Mouse (Mus musculus): ENCODE data around the gene Sec14l1. TPM values are rescaled to one million over a fixed set of nuclear protein-coding genes. Genes with fewer than 3 reads are reported as not detected.

Gene Sec14l1
- polyA plus RNA-seq, 1 experiment from 2014 or later, result 76.9 TPM

DNA sequence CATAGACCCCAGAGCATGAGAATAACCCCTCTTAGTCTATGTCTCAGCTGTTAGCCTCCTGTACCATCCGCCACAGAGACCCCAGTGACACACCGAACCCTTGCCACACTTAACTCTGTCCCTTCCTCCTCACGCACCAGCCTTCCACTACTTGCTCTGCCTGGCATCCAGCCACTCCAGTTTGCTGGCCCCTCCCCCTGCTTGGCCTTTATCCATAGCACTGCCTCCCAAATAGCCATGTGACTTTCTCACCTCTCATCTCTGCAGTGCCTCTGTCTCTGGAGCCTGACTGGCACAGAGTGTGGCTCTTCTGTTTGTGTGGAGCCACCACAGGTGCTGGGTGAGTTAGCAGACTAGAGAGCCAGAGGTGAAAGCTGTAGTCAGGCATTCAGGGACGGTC, 27.5 kb downstream of the Sec14l1 start:
- no peak overlapping the region for H3K4me3 ChIP-seq (replicated peaks; ENCODE audit: low read length)
- WGBS, result 63% methylated on average over 4 of the region's 4 CpGs
- H3K27me3 ChIP-seq (replicated peaks; ENCODE audit: control insufficient read depth, insufficient read depth, low read length), result no peaks in the 10 kb centered on the region
- no peak for ATAC-seq
- no peak overlapping the region for H3K4me2 ChIP-seq (ENCODE audit: low read length)
- no peak overlapping the region for H3K27ac ChIP-seq (ENCODE audit: low read length)
- H3K9me3 ChIP-seq (ENCODE audit: control insufficient read depth, low read length), result no peaks in the 10 kb centered on the region
- peaks cover 2% of the 10 kb centered on the region; the same call in 1 of the 2 replicates for H3K4me1 ChIP-seq (replicated peaks; ENCODE audit: control insufficient read depth, insufficient read depth, low read length)
- no peak overlapping the region for H3K9ac ChIP-seq (replicated peaks; ENCODE audit: low read depth, low read length)
- peaks cover 38% of the 10 kb centered on the region for H3K36me3 ChIP-seq (ENCODE audit: control insufficient read depth, insufficient read depth)

DNA sequence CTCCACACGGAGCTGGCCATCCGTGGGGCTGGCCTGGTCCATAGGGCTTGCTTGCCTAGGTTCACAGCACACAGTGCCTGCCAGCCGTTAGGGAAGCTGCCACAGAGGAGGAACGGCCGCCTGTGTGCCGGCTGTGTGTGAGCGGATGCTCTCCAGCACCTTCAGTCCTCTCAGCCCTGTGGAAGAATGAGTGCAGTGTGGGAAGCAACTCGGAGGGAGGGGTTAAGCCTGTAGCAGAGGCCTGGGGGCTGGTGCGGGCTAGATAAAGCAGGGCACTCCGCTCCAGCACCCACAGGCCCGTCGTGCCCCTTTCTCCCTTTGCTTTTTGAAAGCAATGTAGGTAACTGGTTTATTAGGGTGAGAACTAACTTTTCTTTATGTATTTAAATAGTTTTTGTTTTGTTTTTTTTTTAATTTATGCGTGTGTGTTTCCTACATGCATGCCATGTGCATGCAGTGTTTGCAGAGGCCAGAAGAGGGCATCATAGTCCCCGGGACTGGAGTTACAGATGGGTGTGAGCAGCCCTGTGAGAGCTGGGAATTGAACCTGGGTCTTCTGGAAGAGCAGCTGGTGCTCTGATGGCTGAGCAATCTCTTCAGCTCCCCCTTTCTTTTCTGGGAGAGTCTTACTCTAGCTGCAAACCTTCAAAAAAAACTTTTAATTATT, 30.6 kb downstream of the Sec14l1 start:
- Histone ChIP-seq H3K4me1 (replicated peaks; ENCODE audit: control insufficient read depth, insufficient read depth, low read length) (no peaks in the 10 kb centered on the region), H3K9me3 (ENCODE audit: control insufficient read depth, low read length) (no peaks in the 10 kb centered on the region), H3K36me3 (ENCODE audit: control insufficient read depth, insufficient read depth) (peaks cover 57% of the 10 kb centered on the region), H3K27me3 (replicated peaks; ENCODE audit: control insufficient read depth, insufficient read depth, low read length) (no peaks in the 10 kb centered on the region), H3K4me2 (ENCODE audit: low read length) (no peak overlapping the region), H3K4me3 (replicated peaks; ENCODE audit: low read length) (no peak overlapping the region), H3K9ac (replicated peaks; ENCODE audit: low read depth, low read length) (no peak overlapping the region), H3K27ac (ENCODE audit: low read length) (no peak overlapping the region)
- no peak for ATAC-seq
- 89% methylated on average over 14 of the region's 14 CpGs for WGBS

DNA sequence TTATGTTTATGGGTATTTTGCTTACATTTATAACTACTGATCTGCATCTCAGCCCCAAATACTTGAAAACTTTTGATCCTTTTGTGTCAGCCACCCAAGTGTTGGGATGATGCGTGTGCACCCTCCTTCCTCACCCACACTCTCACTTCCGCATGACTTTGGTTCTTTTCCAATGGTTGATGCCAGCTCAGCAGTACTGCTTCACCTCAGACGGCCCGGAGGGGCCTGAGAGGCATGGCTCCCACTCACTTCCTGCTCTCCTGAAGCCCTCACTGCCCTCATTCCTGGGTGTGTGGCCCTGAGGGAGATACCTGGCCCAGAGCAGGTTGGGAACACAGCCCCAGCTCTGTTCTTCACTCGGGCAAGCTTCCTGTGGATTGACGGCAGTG, 31.1 kb downstream of the Sec14l1 start:
- Histone ChIP-seq H3K4me2 (ENCODE audit: low read length) (no peak overlapping the region), H3K27me3 (replicated peaks; ENCODE audit: control insufficient read depth, insufficient read depth, low read length) (no peaks in the 10 kb centered on the region), H3K9ac (replicated peaks; ENCODE audit: low read depth, low read length) (no peak overlapping the region), H3K27ac (ENCODE audit: low read length) (no peak overlapping the region), H3K9me3 (ENCODE audit: control insufficient read depth, low read length) (no peaks in the 10 kb centered on the region), H3K4me3 (replicated peaks; ENCODE audit: low read length) (no peak overlapping the region), H3K36me3 (ENCODE audit: control insufficient read depth, insufficient read depth) (peaks cover 62% of the 10 kb centered on the region), H3K4me1 (replicated peaks; ENCODE audit: control insufficient read depth, insufficient read depth, low read length) (no peaks in the 10 kb centered on the region)
- 87% methylated on average over 6 of the region's 6 CpGs for WGBS
- no peak for ATAC-seq

DNA sequence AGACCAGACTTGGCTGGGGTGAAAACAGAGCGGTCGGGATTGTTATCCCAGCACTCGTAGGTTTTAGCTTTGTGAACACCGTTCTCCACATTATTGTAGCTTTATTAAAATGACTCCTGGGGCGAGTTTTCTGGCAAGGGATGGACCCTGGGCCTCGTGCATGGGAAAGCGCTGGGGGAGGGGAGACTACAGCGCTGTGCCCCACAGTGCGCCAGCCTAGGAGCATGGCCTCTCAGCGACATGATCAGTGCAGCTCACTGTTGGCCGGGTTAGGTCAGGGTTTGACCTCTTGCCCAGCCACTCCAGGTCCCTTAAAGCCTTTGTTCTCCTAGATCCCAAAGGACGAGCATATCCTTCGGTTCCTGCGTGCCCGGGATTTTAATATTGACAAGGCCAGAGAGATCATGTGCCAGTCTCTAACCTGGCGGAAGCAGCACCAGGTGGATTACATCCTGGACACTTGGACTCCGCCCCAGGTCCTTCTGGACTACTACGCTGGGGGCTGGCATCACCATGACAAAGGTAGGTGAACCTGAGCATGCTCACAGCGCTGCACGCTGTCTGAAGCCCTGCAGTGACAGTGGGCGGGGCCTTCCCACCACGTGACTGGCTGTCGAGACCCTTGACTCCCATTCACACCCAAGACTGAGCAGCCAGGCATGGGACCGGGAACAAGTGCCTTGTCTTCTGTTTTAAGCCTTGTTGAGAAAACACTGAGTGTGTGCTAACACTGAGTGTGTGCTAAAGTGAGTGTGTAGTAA, 32.0 kb downstream of the Sec14l1 start:
- H3K9ac ChIP-seq (replicated peaks; ENCODE audit: low read depth, low read length), result no peak overlapping the region
- H3K27me3 ChIP-seq (replicated peaks; ENCODE audit: control insufficient read depth, insufficient read depth, low read length), result no peaks in the 10 kb centered on the region
- 57% methylated on average over 24 of the region's 24 CpGs for WGBS
- H3K9me3 ChIP-seq (ENCODE audit: control insufficient read depth, low read length), result no peaks in the 10 kb centered on the region
- ATAC-seq, result no peak
- no peaks in the 10 kb centered on the region for H3K4me1 ChIP-seq (replicated peaks; ENCODE audit: control insufficient read depth, insufficient read depth, low read length)
- no peak overlapping the region for H3K27ac ChIP-seq (ENCODE audit: low read length)
- peaks cover 65% of the 10 kb centered on the region for H3K36me3 ChIP-seq (ENCODE audit: control insufficient read depth, insufficient read depth)
- no peak overlapping the region for H3K4me2 ChIP-seq (ENCODE audit: low read length)
- H3K4me3 ChIP-seq (replicated peaks; ENCODE audit: low read length), result no peak overlapping the region

DNA sequence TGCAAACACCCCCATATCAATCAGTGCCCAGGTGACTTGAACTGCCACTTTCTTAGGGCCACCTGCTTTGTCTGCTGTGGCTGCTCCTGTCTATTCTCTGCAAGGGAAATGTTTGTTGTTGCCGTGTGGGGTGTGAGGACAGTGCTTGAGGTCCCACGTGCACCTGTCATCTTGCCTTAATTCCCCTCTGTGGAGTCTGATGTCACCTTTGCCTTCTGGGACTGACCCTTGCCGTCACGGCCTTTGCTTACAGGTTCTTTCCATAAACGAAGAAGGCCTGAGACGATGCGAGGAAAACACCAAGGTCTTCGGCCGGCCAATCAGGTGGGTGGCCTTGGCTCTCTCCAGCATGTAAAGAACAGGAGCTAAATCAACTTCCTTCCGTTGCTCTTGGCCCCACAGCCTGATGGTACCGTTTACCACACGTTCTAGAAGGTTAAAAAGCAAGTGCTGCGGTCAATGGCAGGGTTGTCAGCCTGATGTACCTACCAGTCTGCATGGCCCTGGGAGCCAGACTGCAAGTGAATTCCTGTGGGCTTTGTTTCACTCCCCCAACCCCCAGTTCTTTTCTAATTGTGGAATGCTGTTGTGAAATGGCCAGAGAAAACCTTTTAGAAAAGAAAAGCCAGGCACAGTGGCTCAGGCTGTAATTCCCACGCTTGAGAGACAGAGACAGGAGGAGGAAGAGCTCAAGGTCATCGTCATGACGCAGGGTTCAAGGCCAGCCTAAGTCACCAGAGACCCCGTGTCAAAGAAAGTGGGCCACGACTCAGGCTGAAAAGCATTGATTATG, 34.1 kb downstream of the Sec14l1 start:
- no peak for ATAC-seq
- Histone ChIP-seq H3K27me3 (replicated peaks; ENCODE audit: control insufficient read depth, insufficient read depth, low read length) (no peaks in the 10 kb centered on the region), H3K9ac (replicated peaks; ENCODE audit: low read depth, low read length) (no peak overlapping the region), H3K4me1 (replicated peaks; ENCODE audit: control insufficient read depth, insufficient read depth, low read length) (no peaks in the 10 kb centered on the region), H3K36me3 (ENCODE audit: control insufficient read depth, insufficient read depth) (peaks cover 62% of the 10 kb centered on the region), H3K4me2 (ENCODE audit: low read length) (no peak overlapping the region), H3K4me3 (replicated peaks; ENCODE audit: low read length) (no peak overlapping the region), H3K27ac (ENCODE audit: low read length) (no peak overlapping the region), H3K9me3 (ENCODE audit: control insufficient read depth, low read length) (no peaks in the 10 kb centered on the region)
- 76% methylated on average over 18 of the region's 18 CpGs for WGBS

DNA sequence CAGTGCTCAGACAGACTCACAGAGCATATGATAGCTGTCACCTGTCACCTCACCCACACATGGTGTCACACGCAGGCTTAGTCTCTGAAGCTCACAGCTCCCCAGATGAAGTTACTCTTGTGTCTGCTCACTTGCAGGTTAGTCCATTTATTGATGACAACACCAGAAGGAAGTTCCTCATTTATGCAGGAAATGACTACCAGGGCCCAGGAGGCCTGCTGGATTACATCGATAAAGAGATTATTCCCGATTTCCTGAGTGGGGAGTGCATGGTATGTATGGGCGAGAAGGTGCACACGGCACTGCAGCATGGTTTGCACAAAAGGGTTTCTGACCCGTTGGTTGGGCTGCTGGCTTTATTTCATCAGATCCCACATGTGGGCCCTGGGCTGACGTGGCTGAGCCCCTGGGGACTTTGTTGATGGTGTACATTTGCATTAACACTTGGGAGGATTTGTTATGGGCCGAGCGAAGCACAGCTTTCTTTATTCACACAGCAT, 35.5 kb downstream of the Sec14l1 start:
- Histone ChIP-seq H3K27ac (ENCODE audit: low read length) (no peak overlapping the region), H3K36me3 (ENCODE audit: control insufficient read depth, insufficient read depth) (peaks cover 58% of the 10 kb centered on the region), H3K27me3 (replicated peaks; ENCODE audit: control insufficient read depth, insufficient read depth, low read length) (no peaks in the 10 kb centered on the region), H3K9ac (replicated peaks; ENCODE audit: low read depth, low read length) (no peak overlapping the region), H3K4me1 (replicated peaks; ENCODE audit: control insufficient read depth, insufficient read depth, low read length) (no peaks in the 10 kb centered on the region), H3K4me2 (ENCODE audit: low read length) (no peak overlapping the region), H3K9me3 (ENCODE audit: control insufficient read depth, low read length) (no peaks in the 10 kb centered on the region), H3K4me3 (replicated peaks; ENCODE audit: low read length) (no peak overlapping the region)
- ATAC-seq, result no peak
- 84% methylated on average over 9 of the region's 9 CpGs for WGBS

DNA sequence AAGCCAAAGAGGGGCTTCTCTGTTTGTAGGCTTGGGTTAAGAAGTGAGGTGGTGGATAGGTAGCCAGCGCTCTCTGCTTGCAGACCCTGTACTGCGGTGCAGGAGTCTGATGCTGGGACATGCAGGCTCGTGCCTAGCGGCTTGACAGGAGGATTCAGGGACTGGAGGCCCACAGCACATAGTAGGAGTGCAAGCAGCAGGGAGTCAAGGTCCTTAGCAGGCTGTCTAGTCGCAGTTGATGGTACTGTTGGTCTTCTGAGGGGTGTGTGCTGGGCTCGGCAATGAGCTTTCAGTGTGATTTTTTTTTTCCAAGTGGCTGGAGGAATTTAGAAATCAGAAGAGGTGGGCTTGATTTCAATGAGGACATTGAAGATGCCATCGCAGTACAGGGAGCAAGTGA, 36.5 kb downstream of the Sec14l1 start:
- WGBS, result 90% methylated on average over 7 of the region's 7 CpGs

DNA sequence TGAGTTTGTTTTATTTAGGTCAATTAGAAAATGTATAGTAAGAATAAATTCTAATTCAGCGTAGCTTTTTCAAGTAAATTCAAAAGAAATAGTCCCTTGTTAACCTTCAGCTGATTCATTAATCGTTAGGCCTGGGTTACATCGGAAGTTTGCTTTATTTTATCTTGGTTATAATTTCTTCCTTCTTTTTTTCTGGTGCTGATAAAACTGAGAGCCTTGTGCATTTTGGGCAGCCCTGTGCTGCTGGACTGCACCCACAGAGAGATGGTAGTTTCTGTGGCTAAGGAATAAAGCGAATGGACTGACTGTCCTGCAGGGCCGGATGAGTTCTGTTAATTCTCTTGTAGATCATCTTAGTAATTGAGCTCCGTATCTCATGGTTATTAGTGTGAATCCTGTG, 37.6 kb downstream of the Sec14l1 start:
- no peak overlapping the region for H3K4me2 ChIP-seq (ENCODE audit: low read length)
- ATAC-seq, result no peak
- H3K4me3 ChIP-seq (replicated peaks; ENCODE audit: low read length), result no peak overlapping the region
- no peaks in the 10 kb centered on the region for H3K9me3 ChIP-seq (ENCODE audit: control insufficient read depth, low read length)
- peaks cover 48% of the 10 kb centered on the region for H3K36me3 ChIP-seq (ENCODE audit: control insufficient read depth, insufficient read depth)
- no peaks in the 10 kb centered on the region for H3K27me3 ChIP-seq (replicated peaks; ENCODE audit: control insufficient read depth, insufficient read depth, low read length)
- no peak overlapping the region for H3K9ac ChIP-seq (replicated peaks; ENCODE audit: low read depth, low read length)
- 89% methylated on average over 6 of the region's 6 CpGs for WGBS
- peaks cover 3% of the 10 kb centered on the region; the same call in 1 of the 2 replicates for H3K4me1 ChIP-seq (replicated peaks; ENCODE audit: control insufficient read depth, insufficient read depth, low read length)
- no peak overlapping the region for H3K27ac ChIP-seq (ENCODE audit: low read length)

More for the DNA sequence above, 36.5 kb downstream of the Sec14l1 start:
- Histone ChIP-seq H3K9me3 (ENCODE audit: control insufficient read depth, low read length) (no peaks in the 10 kb centered on the region), H3K4me1 (replicated peaks; ENCODE audit: control insufficient read depth, insufficient read depth, low read length) (no peaks in the 10 kb centered on the region), H3K27ac (ENCODE audit: low read length) (no peak overlapping the region), H3K27me3 (replicated peaks; ENCODE audit: control insufficient read depth, insufficient read depth, low read length) (no peaks in the 10 kb centered on the region), H3K36me3 (ENCODE audit: control insufficient read depth, insufficient read depth) (peaks cover 48% of the 10 kb centered on the region), H3K9ac (replicated peaks; ENCODE audit: low read depth, low read length) (no peak overlapping the region), H3K4me3 (replicated peaks; ENCODE audit: low read length) (no peak overlapping the region), H3K4me2 (ENCODE audit: low read length) (no peak overlapping the region)
- no peak for ATAC-seq

DNA sequence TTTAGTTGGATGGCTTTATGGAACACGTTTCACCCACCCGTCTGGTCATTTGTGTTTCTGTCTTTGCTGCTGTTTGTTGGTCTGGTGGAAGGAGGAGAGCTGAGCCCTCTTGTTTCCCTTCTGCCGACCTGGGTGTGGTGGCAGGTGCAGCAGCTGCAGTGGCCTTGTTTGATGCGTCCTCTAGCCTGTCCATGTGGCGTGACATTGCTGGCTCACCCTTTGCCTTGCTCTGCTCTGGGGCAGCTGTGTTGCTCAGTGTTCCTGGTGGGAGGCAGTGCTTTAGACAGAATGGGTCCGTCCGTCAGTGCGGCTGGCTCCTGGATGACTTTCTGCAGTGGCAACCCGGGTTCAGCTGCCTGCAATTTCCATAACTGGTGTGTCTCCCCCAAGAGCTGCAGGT, 38.6 kb downstream of the Sec14l1 start:
- ATAC-seq, result no peak
- H3K36me3 ChIP-seq (ENCODE audit: control insufficient read depth, insufficient read depth), result peaks cover 40% of the 10 kb centered on the region
- 67% methylated on average over 9 of the region's 9 CpGs for WGBS

More for the DNA sequence above, 38.6 kb downstream of the Sec14l1 start:
- Histone ChIP-seq H3K9me3 (ENCODE audit: control insufficient read depth, low read length) (no peaks in the 10 kb centered on the region), H3K4me2 (ENCODE audit: low read length) (no peak overlapping the region), H3K27me3 (replicated peaks; ENCODE audit: control insufficient read depth, insufficient read depth, low read length) (no peaks in the 10 kb centered on the region), H3K27ac (ENCODE audit: low read length) (no peak overlapping the region), H3K4me1 (replicated peaks; ENCODE audit: control insufficient read depth, insufficient read depth, low read length) (peaks cover 12% of the 10 kb centered on the region), H3K9ac (replicated peaks; ENCODE audit: low read depth, low read length) (no peak overlapping the region), H3K4me3 (replicated peaks; ENCODE audit: low read length) (no peak overlapping the region)

Measured in forebrain, embryonic 16.5 days (tissue).